Mouse (Mus musculus): Measurements from ENCODE around the gene Dpp8.

Gene Dpp8

GRCm38 (mm10) chr9:65094237-65094636 lies 62.0 kb downstream of the Dpp8 start:
- DNase-seq = peak; percentile 93

- peak; percentile 69 for DNase-seq
These were observed 68.9 kb downstream of the Dpp8 start, which contains the start of gene Igdcc4 for GRCm38 (mm10) chr9:65100991-65101685. Gene Igdcc4, plus strand, starts transcription at chr9:65101486.

GRCm38 (mm10) chr9:65101686-65102376 lies 69.6 kb downstream of the Dpp8 start:
- DNase-seq = peak; percentile 74

GRCm38 (mm10) chr9:65102377-65103172 lies 70.4 kb downstream of the Dpp8 start:
- DNase-seq = peak; percentile 88

- peak; percentile 44 for DNase-seq
These were observed 71.0 kb downstream of the Dpp8 start for GRCm38 (mm10) chr9:65103173-65103752.

- DNase-seq = no peak
These were observed 74.6 kb downstream of the Dpp8 start for GRCm38 (mm10) chr9:65106821-65107220.

GRCm38 (mm10) chr9:65107893-65108292 lies 75.7 kb downstream of the Dpp8 start:
- no peak for DNase-seq

GRCm38 (mm10) chr9:65109132-65110072 lies 77.2 kb downstream of the Dpp8 start:
- DNase-seq = peak; percentile 87

GRCm38 (mm10) chr9:65111698-65112097 lies 79.5 kb downstream of the Dpp8 start:
- DNase-seq = no peak

GRCm38 (mm10) chr9:65113694-65114093 lies 81.5 kb downstream of the Dpp8 start:
- no peak for DNase-seq

GRCm38 (mm10) chr9:65115891-65116290 lies 83.7 kb downstream of the Dpp8 start:
- DNase-seq = no peak

GRCm38 (mm10) chr9:65117516-65117915 lies 85.3 kb downstream of the Dpp8 start:
- DNase-seq = no peak

- peak; percentile 89 for DNase-seq
These were observed 88.7 kb downstream of the Dpp8 start for GRCm38 (mm10) chr9:65120935-65121334.

- DNase-seq = peak; percentile 18
These were observed 90.3 kb downstream of the Dpp8 start for GRCm38 (mm10) chr9:65122545-65122944.

GRCm38 (mm10) chr9:65123552-65124168 lies 91.4 kb downstream of the Dpp8 start:
- DNase-seq = peak; percentile 85

GRCm38 (mm10) chr9:65128123-65128815 lies 96.1 kb downstream of the Dpp8 start:
- DNase-seq = peak; percentile 85

- DNase-seq = no peak
These were observed 99.5 kb downstream of the Dpp8 start for GRCm38 (mm10) chr9:65131717-65132116.
